In the genomic region with DNA sequence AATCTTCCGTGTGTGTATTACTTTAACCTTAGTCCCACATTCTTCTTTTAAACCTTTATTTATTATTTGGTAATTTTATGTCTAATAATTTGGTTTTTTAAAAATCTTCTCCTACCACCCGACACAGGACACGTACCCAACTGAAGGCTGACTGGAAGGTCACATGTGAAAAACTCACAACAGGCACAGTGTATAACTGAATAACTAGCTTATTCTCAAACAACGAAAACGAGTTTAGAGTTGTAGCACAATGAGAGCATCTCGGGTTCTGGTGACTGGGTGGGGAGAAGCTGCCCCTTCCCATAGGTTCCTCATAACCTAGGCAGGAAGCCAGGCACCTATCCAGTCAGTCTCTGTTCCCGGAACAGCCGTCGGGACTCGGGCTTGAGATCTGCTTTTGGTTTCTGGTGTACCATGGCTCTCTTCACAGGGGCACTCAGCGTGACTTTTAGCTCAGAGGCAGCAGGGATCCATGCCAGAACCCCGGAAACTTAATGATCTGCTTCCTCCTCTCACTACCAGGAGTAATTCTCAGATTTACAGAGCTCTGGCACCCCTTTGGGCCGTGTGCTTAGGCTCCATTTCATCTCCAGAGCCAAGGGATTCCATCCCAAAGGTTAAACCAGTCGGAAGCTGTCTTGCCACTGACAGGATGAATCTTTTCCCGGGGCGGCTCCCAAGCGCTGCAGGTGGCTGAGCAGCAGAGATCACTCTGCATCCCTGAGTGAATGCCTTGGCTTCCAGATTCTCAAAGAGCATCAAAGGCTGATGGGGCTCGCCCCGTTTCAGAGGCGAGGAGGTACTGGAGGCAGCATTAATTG, we compare ENCODE assay signal across 9 mouse cellular contexts.
A peak's percentile ranks its signal among the peaks of the same experiment; 100 is the strongest.
DNase-seq lines count a peak whose midpoint lies in the region; ATAC-seq lines count a peak whose summit lies in the region.
"Had no signal": no experiment of that assay in that cellular context is flagged by ENCODE, and none has a peak within 500 bp of the region (broad histone marks: within the 10 kb centered on the region; RNA-seq: fewer than 3 reads in every experiment).

No protein-coding gene starts in this region.

- no peak overlapping the region for H3K9ac ChIP-seq in forebrain, embryonic 12.5 days

- intact Hi-C loops in heart, postnatal 14 days (cut with DNase I), result no loop called here

- H3K4me2 ChIP-seq in forebrain, embryonic 12.5 days, result peak overlapping the region; percentile 53

- H3K27ac ChIP-seq in forebrain, embryonic 12.5 days, result no peak overlapping the region
- H3K27ac ChIP-seq: macrophage had no signal

- 19% methylated on average over 20 of the region's 20 CpGs for WGBS in forebrain, embryonic 12.5 days

- peak; percentile 11 for DNase-seq in urinary bladder, postnatal 25 days (ENCODE audit: low spot score)
- no peak for DNase-seq in urinary bladder, adult 2 months (ENCODE audit: low spot score)
- DNase-seq in heart, postnatal 14 days, result peak; percentile 5 to 20
- DNase-seq in layer of hippocampus, adult 8-10 months (ENCODE audit: low spot score in 2 of 2), result peak; percentile 22 to 50
- DNase-seq in lung, postnatal 36 days, result peak; percentile 54
- peak; percentile 42 for DNase-seq in right cerebral cortex, postnatal 25 days
- no peak for DNase-seq in thymus, postnatal 25 days

- H3K4me1 ChIP-seq in forebrain, embryonic 12.5 days, result peaks cover 18% of the 10 kb centered on the region

- no peaks in the 10 kb centered on the region for H3K36me3 ChIP-seq in forebrain, embryonic 12.5 days (replicated peaks)

- no peaks in the 10 kb centered on the region for H3K9me3 ChIP-seq in forebrain, embryonic 12.5 days

- ATAC-seq in forebrain, embryonic 12.5 days (ENCODE audit: low FRiP score), result peak; percentile 36

- peak overlapping the region; percentile 22 for H3K4me3 ChIP-seq in forebrain, embryonic 12.5 days (replicated peaks)

- H3K27me3 ChIP-seq in forebrain, embryonic 12.5 days, result no peaks in the 10 kb centered on the region

Comparison
In these comparisons a context has a peak if more than half of its experiments do, and no peak if none do; other contexts are left out.
1. DNase-seq: peak in urinary bladder, postnatal 25 days (single experiment), heart, postnatal 14 days (2 of 2), layer of hippocampus, adult 8-10 months (2 of 2), lung, postnatal 36 days (single experiment) and right cerebral cortex, postnatal 25 days (single experiment); none in urinary bladder, adult 2 months (single experiment) and thymus, postnatal 25 days (single experiment).